ENCODE assay signal across 9 mouse cellular contexts in genomic region chr4:151073108-151073744, GRCm38 (mm10). TPM values are rescaled to one million over a fixed set of nuclear protein-coding genes. Genes with fewer than 3 reads are reported as not detected.
A peak's percentile ranks its signal among the peaks of the same experiment; 100 is the strongest.
DNase-seq lines count a peak whose midpoint lies in the region; ATAC-seq and TF ChIP-seq lines count a peak whose summit lies in the region.
"Had no signal": no experiment of that assay in that cellular context is flagged by ENCODE, and none has a peak within 500 bp of the region (broad histone marks: within the 10 kb centered on the region; RNA-seq: fewer than 3 reads in every experiment).

No protein-coding gene starts in this region.

- H3K9ac ChIP-seq in liver, embryonic 12.5 days: no peak overlapping the region
- no peak overlapping the region for H3K9ac ChIP-seq in midbrain, embryonic 16.5 days (ENCODE audit: low read depth, low read length)

- no peak overlapping the region for H3K27ac ChIP-seq in liver, embryonic 12.5 days
- H3K27ac ChIP-seq in midbrain, embryonic 16.5 days (ENCODE audit: low read length): no peak overlapping the region
- no peak overlapping the region for H3K27ac ChIP-seq in small intestine, adult 2 months (ENCODE audit: insufficient read depth, low read depth, low read length)
- H3K27ac ChIP-seq: macrophage had no signal

- H3K36me3 ChIP-seq in liver, embryonic 12.5 days: no peaks in the 10 kb centered on the region
- H3K36me3 ChIP-seq in midbrain, embryonic 16.5 days (ENCODE audit: control insufficient read depth, insufficient read depth, low read length): peaks cover 68% of the 10 kb centered on the region
- no peaks in the 10 kb centered on the region for H3K36me3 ChIP-seq in small intestine, adult 2 months (ENCODE audit: control insufficient read depth, insufficient read depth, low read length)

- TF ChIP-seq CTCF in small intestine, adult 2 months (IDR thresholded peaks at IDR 0.05; ENCODE audit: extremely low read depth, insufficient read length, insufficient replicate concordance, low read depth, low read length): peak; percentile 57; the same call in 1 of the 2 replicates

- H3K4me2 ChIP-seq in liver, embryonic 12.5 days: no peak overlapping the region
- H3K4me2 ChIP-seq in midbrain, embryonic 16.5 days (ENCODE audit: low read length): no peak overlapping the region

- no peak overlapping the region for H3K4me3 ChIP-seq in liver, embryonic 12.5 days
- H3K4me3 ChIP-seq in midbrain, embryonic 16.5 days (ENCODE audit: low read depth, low read length): no peak overlapping the region
- H3K4me3 ChIP-seq in small intestine, adult 2 months (ENCODE audit: low read depth, low read length): no peak overlapping the region

- WGBS in liver, embryonic 12.5 days (ENCODE audit: insufficient replicate concordance): 39% methylated on average over 13 of the region's 13 CpGs
- 53% methylated on average over 13 of the region's 13 CpGs for WGBS in midbrain, embryonic 16.5 days
- 40% methylated on average over 13 of the region's 13 CpGs for WGBS in small intestine, adult 2 months

- TF ChIP-seq POLR2A in small intestine, adult 2 months (IDR thresholded peaks at IDR 0.05; ENCODE audit: low read depth, low read length): no peak

- peaks cover 9% of the 10 kb centered on the region; the same call in 1 of the 2 replicates for H3K27me3 ChIP-seq in liver, embryonic 12.5 days (replicated peaks)
- H3K27me3 ChIP-seq in midbrain, embryonic 16.5 days (ENCODE audit: control insufficient read depth, insufficient read depth, low read depth, low read length): no peaks in the 10 kb centered on the region
- 0 out of 2 replicates have a peak, but pooled peaks cover 2% of the 10 kb centered on the region for H3K27me3 ChIP-seq in small intestine, adult 2 months (ENCODE audit: control insufficient read depth, insufficient read depth, low read length)

- no peaks in the 10 kb centered on the region for H3K4me1 ChIP-seq in liver, embryonic 12.5 days
- no peaks in the 10 kb centered on the region for H3K4me1 ChIP-seq in midbrain, embryonic 16.5 days (ENCODE audit: control insufficient read depth, insufficient read depth, low read length)
- H3K4me1 ChIP-seq in small intestine, adult 2 months (ENCODE audit: control insufficient read depth, insufficient read depth, insufficient read length, low read length): peaks cover 5% of the 10 kb centered on the region

- no peak for ATAC-seq in liver, embryonic 12.5 days
- ATAC-seq in common myeloid progenitor, adult 5-6 weeks (replicated peaks; ENCODE audit: low read depth, poor library complexity, severe bottlenecking): peak; percentile 66
- peak; percentile 64; the same call in 1 of the 2 replicates for ATAC-seq in midbrain, embryonic 16.5 days

- H3K9me3 ChIP-seq in liver, embryonic 12.5 days (replicated peaks): no peaks in the 10 kb centered on the region
- no peaks in the 10 kb centered on the region for H3K9me3 ChIP-seq in midbrain, embryonic 16.5 days (replicated peaks; ENCODE audit: control insufficient read depth, low read length, poor library complexity, severe bottlenecking)

- intact Hi-C loops in left cerebral cortex, postnatal 25 days (cut with DNase I): loop anchor here (1.0 kb wide), 1 partner anchor 66 kb away; no protein-coding TSS in a partner anchor

- peak; percentile 58 for DNase-seq in liver
- peak; percentile 78 for DNase-seq in gastrocnemius, postnatal 10 days
- peak; percentile 45 for DNase-seq in kidney, adult 11 months
- DNase-seq in left cerebral cortex, postnatal 25 days (ENCODE audit: low spot score in 2 of 2): peak; percentile 74 to 86

RNA-seq across cellular contexts. Expression of gene Vamp3, which starts 15.5 kb away (rescaled TPM):
- 51.0 and 53.2 TPM in 2 replicates for polyA plus RNA-seq in liver, embryonic 12.5 days (2016; fragmentation: Nextera tagmentation; extraction: Ambion mirVana)
- 66.4 and 80.9 TPM in 2 replicates for total RNA-seq in common myeloid progenitor, adult 5-6 weeks (2017)
- 10 to 100 TPM; 62.2 to 65.4 TPM for total RNA-seq in gastrocnemius, postnatal 10 days (2021)
- 10 to 100 TPM; 31.9 to 34.7 TPM for total RNA-seq in left cerebral cortex, postnatal 25 days (2021)
- 45.7 and 49.8 TPM in 2 replicates for polyA plus RNA-seq in midbrain, embryonic 16.5 days (2015; fragmentation: Nextera tagmentation; extraction: Ambion mirVana)
- 16.6 and 34.5 TPM in 2 replicates for polyA plus RNA-seq in small intestine, adult 2 months (2012; rRNA removed)

RNA-seq across cellular contexts. Expression of gene Gm13090, which starts 16.1 kb away (rescaled TPM):
- polyA plus RNA-seq in liver, embryonic 12.5 days (2016; fragmentation: Nextera tagmentation; extraction: Ambion mirVana): not detected in 2 replicates
- total RNA-seq in common myeloid progenitor, adult 5-6 weeks (2017): not detected in 2 replicates
- not detected for total RNA-seq in gastrocnemius, postnatal 10 days (2021)
- total RNA-seq in left cerebral cortex, postnatal 25 days (2021): not detected
- not detected in 2 replicates for polyA plus RNA-seq in midbrain, embryonic 16.5 days (2015; fragmentation: Nextera tagmentation; extraction: Ambion mirVana)
- not detected in 2 replicates for polyA plus RNA-seq in small intestine, adult 2 months (2012; rRNA removed)
- polyA plus RNA-seq: macrophage had no signal

RNA-seq across cellular contexts. Expression of gene Per3, which starts 28.8 kb away (rescaled TPM):
- polyA plus RNA-seq in liver, embryonic 12.5 days (2016; fragmentation: Nextera tagmentation; extraction: Ambion mirVana): 4.3 and 4.9 TPM in 2 replicates
- total RNA-seq in common myeloid progenitor, adult 5-6 weeks (2017): 3.7 and 4.8 TPM in 2 replicates
- total RNA-seq in gastrocnemius, postnatal 10 days (2021): 10 to 100 TPM; 15.5 to 17.0 TPM
- total RNA-seq in left cerebral cortex, postnatal 25 days (2021): 10 to 100 TPM; 19.0 to 29.8 TPM
- 3.4 and 3.7 TPM in 2 replicates for polyA plus RNA-seq in midbrain, embryonic 16.5 days (2015; fragmentation: Nextera tagmentation; extraction: Ambion mirVana)
- polyA plus RNA-seq in small intestine, adult 2 months (2012; rRNA removed): 1.9 and 2.4 TPM in 2 replicates
